Mouse (Mus musculus): ENCODE measurements at regions not wholly inside any gene's neighbourhood (a gene's known extent, or its start where the extent isn't known, plus 50 kb on each side); places are given as distances from the start of the nearest gene placed in this dataset.

DNA sequence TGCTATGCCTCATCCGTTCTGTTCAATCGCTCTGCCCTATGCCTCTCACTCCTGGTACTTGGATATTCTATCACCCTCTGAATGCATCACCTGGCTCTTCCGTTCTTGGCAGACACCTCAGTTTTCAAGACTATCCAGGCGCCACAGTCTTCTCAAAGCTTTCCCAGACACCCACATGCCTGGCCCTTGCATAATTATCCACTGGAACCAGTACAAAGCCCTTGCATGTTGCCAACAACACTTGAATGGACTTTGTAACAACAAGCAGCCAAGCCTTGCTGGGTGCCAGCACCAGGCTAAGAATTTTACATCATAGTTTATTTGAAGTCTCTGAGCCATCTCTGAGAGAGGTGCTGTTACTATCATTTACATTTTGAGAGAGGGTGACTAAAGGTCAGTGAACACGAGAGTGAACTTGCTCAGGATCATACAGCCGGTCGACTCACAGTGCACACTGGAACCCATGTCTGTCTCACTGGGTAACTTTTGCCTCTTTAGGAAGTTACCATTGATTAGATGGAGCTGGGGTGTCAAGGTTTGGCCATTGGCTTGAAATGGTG, 368.8 kb upstream of the Gm21798 start:
- TF ChIP-seq CTCF (IDR thresholded peaks at IDR 0.05; ENCODE audit: insufficient read depth, low read length) (no peak), POLR2A (IDR thresholded peaks at IDR 0.05; ENCODE audit: borderline replicate concordance, extremely low read depth, low read depth, low read length) (no peak)
